Mouse (Mus musculus): ENCODE measurements around the gene Arhgap15. TPM values are rescaled to one million over a fixed set of nuclear protein-coding genes. Genes with fewer than 3 reads are reported as not detected.

The Arhgap15 gene
- total and polyA plus RNA-seq, 3 experiments: 1.5 to 2.8 TPM; not detected in 1

- Histone ChIP-seq H3K9ac (ENCODE audit: control insufficient read depth, low read depth, low read length, poor library complexity, severe bottlenecking) (no peak overlapping the region), H3K27ac (ENCODE audit: control insufficient read depth, low read depth, low read length) (no peak overlapping the region), H3K4me1 (ENCODE audit: control insufficient read depth in 1 of 2, insufficient read depth in 2 of 2, low read length in 2 of 2) (peaks cover 8% of the 10 kb centered on the region in 2 experiments), H3K9me3 (replicated peaks; ENCODE audit: insufficient read depth, low read length) (no peaks in the 10 kb centered on the region), H3K27me3 (ENCODE audit: control insufficient read depth in 1 of 2, insufficient read depth in 2 of 2, low read length in 2 of 2) (no peaks in the 10 kb centered on the region), H3K79me2 (ENCODE audit: control insufficient read depth, insufficient read depth, low read length, poor library complexity) (no peaks in the 10 kb centered on the region), H3K4me3 (ENCODE audit: control insufficient read depth in 1 of 2, insufficient read depth in 1 of 2, low read depth in 2 of 2, low read length in 2 of 2) (no peak overlapping the region), H3K36me3 (ENCODE audit: control insufficient read depth in 1 of 2, insufficient read depth in 2 of 2, low read length in 2 of 2) (peaks cover 0 to 15% of the 10 kb centered on the region in 2 experiments; a peak in 2 of 4 replicates)
- DNase-seq (ENCODE audit: low read depth, low spot score): no peak
- no peak for TF ChIP-seq MAX (IDR thresholded peaks at IDR 0.05; ENCODE audit: low read length)
- TF ChIP-seq GATA1 (IDR thresholded peaks at IDR 0.05; ENCODE audit: low read depth, low read length): no peak
- no peak for TF ChIP-seq ZKSCAN1 (IDR thresholded peaks at IDR 0.05; ENCODE audit: low read depth, low read length)
- no peak for TF ChIP-seq POLR2A (IDR thresholded peaks at IDR 0.05; ENCODE audit: control insufficient read depth in 1 of 2, insufficient read depth in 1 of 2, low read depth in 1 of 2, low read length in 2 of 2, poor library complexity in 1 of 2)
- TF ChIP-seq MAFK (IDR thresholded peaks at IDR 0.05; ENCODE audit: borderline replicate concordance, low read depth, low read length): no peak
- no peak for TF ChIP-seq USF1 (IDR thresholded peaks at IDR 0.05; ENCODE audit: low read depth, low read length)
- TF ChIP-seq RCOR1 (IDR thresholded peaks at IDR 0.05; ENCODE audit: low read depth, low read length): no peak
- TF ChIP-seq USF2 (IDR thresholded peaks at IDR 0.05; ENCODE audit: borderline replicate concordance in 1 of 2, insufficient read depth in 1 of 2, low read depth in 1 of 2, low read length in 2 of 2): no peak
- TF ChIP-seq TBP (IDR thresholded peaks at IDR 0.05; ENCODE audit: low read depth, low read length): no peak
- no peak for TF ChIP-seq ETS1 (IDR thresholded peaks at IDR 0.05; ENCODE audit: low read depth, low read length)
- TF ChIP-seq ZC3H11A (IDR thresholded peaks at IDR 0.05; ENCODE audit: low read depth, low read length): no peak
- TF ChIP-seq POLR2AphosphoS2 (IDR thresholded peaks at IDR 0.05; ENCODE audit: low read length): no peak
- TF ChIP-seq MYC (IDR thresholded peaks at IDR 0.05; ENCODE audit: low read depth, low read length): no peak
- no peak for TF ChIP-seq POLR2AphosphoS5 (IDR thresholded peaks at IDR 0.05; ENCODE audit: borderline replicate concordance, low read depth, low read length)
These were observed 320.3 kb downstream of the Arhgap15 start for GRCm38 (mm10) chr2:44068906-44069305.

GRCm38 (mm10) chr2:44076570-44076969 lies 327.9 kb downstream of the Arhgap15 start:
- peaks cover 2% of the 10 kb centered on the region in 2 experiments; a peak in 3 of 4 replicates for H3K4me1 ChIP-seq (ENCODE audit: control insufficient read depth in 1 of 2, insufficient read depth in 2 of 2, low read length in 2 of 2)
- H3K27me3 ChIP-seq (ENCODE audit: control insufficient read depth in 1 of 2, insufficient read depth in 2 of 2, low read length in 2 of 2): no peaks in the 10 kb centered on the region
- H3K9me3 ChIP-seq (replicated peaks; ENCODE audit: insufficient read depth, low read length): no peaks in the 10 kb centered on the region
- H3K27ac ChIP-seq (ENCODE audit: control insufficient read depth, low read depth, low read length): no peak overlapping the region
- no peaks in the 10 kb centered on the region for H3K79me2 ChIP-seq (ENCODE audit: control insufficient read depth, insufficient read depth, low read length, poor library complexity)
- no peak overlapping the region for H3K4me3 ChIP-seq (ENCODE audit: control insufficient read depth in 1 of 2, insufficient read depth in 1 of 2, low read depth in 2 of 2, low read length in 2 of 2)
- no peak overlapping the region for H3K9ac ChIP-seq (ENCODE audit: control insufficient read depth, low read depth, low read length, poor library complexity, severe bottlenecking)
- no peak for TF ChIP-seq USF2 (IDR thresholded peaks at IDR 0.05; ENCODE audit: borderline replicate concordance in 1 of 2, insufficient read depth in 1 of 2, low read depth in 1 of 2, low read length in 2 of 2)
- DNase-seq (ENCODE audit: low read depth, low spot score): no peak
- H3K36me3 ChIP-seq (ENCODE audit: control insufficient read depth in 1 of 2, insufficient read depth in 2 of 2, low read length in 2 of 2): no peaks in the 10 kb centered on the region

GRCm38 (mm10) chr2:44080530-44080929 lies 331.9 kb downstream of the Arhgap15 start:
- no peak overlapping the region for H3K9ac ChIP-seq (ENCODE audit: control insufficient read depth, low read depth, low read length, poor library complexity, severe bottlenecking)
- H3K4me3 ChIP-seq (ENCODE audit: control insufficient read depth in 1 of 2, insufficient read depth in 1 of 2, low read depth in 2 of 2, low read length in 2 of 2): no peak overlapping the region
- H3K79me2 ChIP-seq (ENCODE audit: control insufficient read depth, insufficient read depth, low read length, poor library complexity): no peaks in the 10 kb centered on the region
- TF ChIP-seq MYB (IDR thresholded peaks at IDR 0.05; ENCODE audit: low read depth, low read length) (no peak), GABPA (IDR thresholded peaks at IDR 0.05; ENCODE audit: low read depth, low read length) (no peak), POLR2AphosphoS5 (IDR thresholded peaks at IDR 0.05; ENCODE audit: borderline replicate concordance, low read depth, low read length) (no peak), CHD2 (IDR thresholded peaks at IDR 0.05; ENCODE audit: low read length) (no peak), RAD21 (IDR thresholded peaks at IDR 0.05; ENCODE audit: low read depth, low read length) (no peak), CTCF (IDR thresholded peaks at IDR 0.05 in 2 of 3, conservative IDR thresholded peaks at IDR 0.05 in 1 of 3; ENCODE audit: control insufficient read depth in 1 of 3, insufficient read depth in 1 of 3, low read depth in 2 of 3, low read length in 3 of 3, poor library complexity in 1 of 3, severe bottlenecking in 1 of 3) (no peak), JUND (IDR thresholded peaks at IDR 0.05; ENCODE audit: low read depth, low read length) (no peak), MEF2A (IDR thresholded peaks at IDR 0.05; ENCODE audit: extremely low read depth, insufficient replicate concordance, low read depth, low read length, poor library complexity, severe bottlenecking) (no peak), MAFK (IDR thresholded peaks at IDR 0.05; ENCODE audit: borderline replicate concordance, low read depth, low read length) (no peak), MXI1 (IDR thresholded peaks at IDR 0.05; ENCODE audit: low read depth, low read length) (no peak)
- no peak overlapping the region for H3K27ac ChIP-seq (ENCODE audit: control insufficient read depth, low read depth, low read length)
- no peaks in the 10 kb centered on the region for H3K27me3 ChIP-seq (ENCODE audit: control insufficient read depth in 1 of 2, insufficient read depth in 2 of 2, low read length in 2 of 2)
- H3K9me3 ChIP-seq (replicated peaks; ENCODE audit: insufficient read depth, low read length): no peaks in the 10 kb centered on the region
- H3K36me3 ChIP-seq (ENCODE audit: control insufficient read depth in 1 of 2, insufficient read depth in 2 of 2, low read length in 2 of 2): no peaks in the 10 kb centered on the region
- peaks cover 0 to 2% of the 10 kb centered on the region in 2 experiments; a peak in 1 of 4 replicates for H3K4me1 ChIP-seq (ENCODE audit: control insufficient read depth in 1 of 2, insufficient read depth in 2 of 2, low read length in 2 of 2)
- no peak for DNase-seq (ENCODE audit: low read depth, low spot score)
